Mouse (Mus musculus) CH12.LX (cell line): ENCODE results near the gene Syt15. TPM values are rescaled to one million over a fixed set of nuclear protein-coding genes. Genes with fewer than 3 reads are reported as not detected.

ENCODE experiments used
- DNase-seq: peaks from one replicate; pipeline ENCODE4 v3.0.0-alpha.2; 2013; ENCODE audit errors: extremely low read depth
- H3K27ac ChIP-seq: 2 replicates; pipeline ENCODE4 v1.5.1; 2012; ENCODE audit warnings: low read depth, mild to moderate bottlenecking, control low read depth, moderate library complexity; ENCODE audit not compliant: insufficient read depth
- H3K27me3 ChIP-seq: replicated peaks from 2 replicates; pipeline ENCODE3; 2012; ENCODE audit warnings: inconsistent platforms
- H3K36me3 ChIP-seq, 2 experiments: replicated peaks in 1 of 2; 2 replicates each; pipeline versions ENCODE3 to v1.6.1; 2012; ENCODE audit warnings: inconsistent platforms in 1 of 2, low read length in 1 of 2, mild to moderate bottlenecking in 1 of 2, mixed read lengths in 1 of 2, moderate library complexity in 1 of 2; ENCODE audit not compliant: control insufficient read depth in 1 of 2, insufficient read depth in 1 of 2
- H3K4me1 ChIP-seq, 2 experiments: 2 replicates each; pipeline ENCODE4 v1.6.1; 2012; ENCODE audit warnings: inconsistent platforms in 1 of 2, moderate library complexity in 1 of 2; ENCODE audit not compliant: insufficient read depth in 2 of 2, control insufficient read depth in 1 of 2
- H3K4me2 ChIP-seq: 2 replicates; pipeline ENCODE4 v1.6.1; 2012; ENCODE audit warnings: low read depth, mild to moderate bottlenecking, control low read depth; ENCODE audit not compliant: poor library complexity, insufficient read depth, severe bottlenecking
- H3K4me3 ChIP-seq, 3 experiments: fragments of 150-350 bp in 1 of 3; sonication (generic) in 1 of 3; replicated peaks in 1 of 3; 2 replicates each; pipeline versions ENCODE3 to v1.5.1; 2011 to 2012; ENCODE audit warnings: low read depth in 2 of 3, low read length in 2 of 3, mild to moderate bottlenecking in 2 of 3, moderate library complexity in 2 of 3, control low read depth in 1 of 3, improper control_type of control experiment in 1 of 3, inconsistent platforms in 1 of 3, mixed read lengths in 1 of 3; ENCODE audit not compliant: poor library complexity in 1 of 3
- H3K79me2 ChIP-seq: replicated peaks from 2 replicates; pipeline ENCODE4 v1.6.1; 2012; ENCODE audit warnings: mild to moderate bottlenecking, moderate library complexity; ENCODE audit not compliant: control insufficient read depth, poor library complexity, insufficient read depth, severe bottlenecking; ENCODE audit errors: extremely low read depth
- H3K9ac ChIP-seq: 2 replicates; pipeline ENCODE4 v1.6.1; 2012; ENCODE audit warnings: low read depth, mild to moderate bottlenecking, control low read depth, moderate library complexity; ENCODE audit not compliant: insufficient read depth
- H3K9me3 ChIP-seq: replicated peaks from 2 replicates; pipeline ENCODE3; 2012; ENCODE audit warnings: low read length, inconsistent platforms, mixed read lengths
- BHLHE40 ChIP-seq: IDR thresholded peaks from 2 replicates; pipeline ENCODE4 v1.6.1; 2011; ENCODE audit warnings: mild to moderate bottlenecking, low read depth, low read length, improper control_type of control experiment
- CHD1 ChIP-seq: IDR thresholded peaks from 2 replicates; pipeline ENCODE4 v1.6.1; 2012; ENCODE audit warnings: low read depth, low read length, improper control_type of control experiment, inconsistent platforms
- CHD2 ChIP-seq: IDR thresholded peaks from 2 replicates; pipeline ENCODE4 v1.6.1; 2011; ENCODE audit warnings: low read length, improper control_type of control experiment
- GABPA ChIP-seq: IDR thresholded peaks from 2 replicates; pipeline ENCODE4 v1.6.1; 2012; ENCODE audit warnings: low read depth, low read length, improper control_type of control experiment, inconsistent platforms; ENCODE audit not compliant: insufficient replicate concordance
- HCFC1 ChIP-seq: IDR thresholded peaks from 2 replicates; pipeline ENCODE4 v1.6.1; 2012; ENCODE audit warnings: low read depth, mild to moderate bottlenecking, inconsistent platforms, low read length, improper control_type of control experiment
- IRF4 ChIP-seq: IDR thresholded peaks from 2 replicates; pipeline ENCODE4 v1.6.1; 2014; ENCODE audit warnings: low read depth, mild to moderate bottlenecking, inconsistent platforms, low read length, improper control_type of control experiment
- KAT2A ChIP-seq: IDR thresholded peaks from 2 replicates; pipeline ENCODE4 v1.6.1; 2012; ENCODE audit warnings: low read length, improper control_type of control experiment, inconsistent platforms; ENCODE audit not compliant: insufficient replicate concordance
- MAX ChIP-seq: IDR thresholded peaks from 2 replicates; pipeline ENCODE4 v1.6.1; 2011; ENCODE audit warnings: low read length, improper control_type of control experiment
- MAZ ChIP-seq: IDR thresholded peaks from 2 replicates; pipeline ENCODE4 v1.6.1; 2012; ENCODE audit warnings: low read depth, mild to moderate bottlenecking, inconsistent platforms, low read length, improper control_type of control experiment, moderate library complexity
- MXI1 ChIP-seq: IDR thresholded peaks from 2 replicates; pipeline ENCODE4 v1.6.1; 2011; ENCODE audit warnings: mild to moderate bottlenecking, low read depth, low read length, improper control_type of control experiment
- PAX5 ChIP-seq: IDR thresholded peaks from 2 replicates; pipeline ENCODE4 v1.6.1; 2012; ENCODE audit warnings: low read length, inconsistent platforms, mixed read lengths
- POLR2AphosphoS2 ChIP-seq: IDR thresholded peaks from 2 replicates; pipeline ENCODE4 v1.6.1; 2011; ENCODE audit warnings: low read depth, low read length, improper control_type of control experiment
- TCF12 ChIP-seq: IDR thresholded peaks from 2 replicates; pipeline ENCODE4 v1.6.1; 2014; ENCODE audit warnings: low read depth, mild to moderate bottlenecking, inconsistent platforms, low read length, improper control_type of control experiment
- USF2 ChIP-seq: conservative IDR thresholded peaks from 2 replicates; pipeline ENCODE4 v1.6.1; 2011; ENCODE audit warnings: low read depth, low read length, improper control_type of control experiment
- ZMIZ1 ChIP-seq: IDR thresholded peaks from 2 replicates; pipeline ENCODE4 v1.6.1; 2012; ENCODE audit warnings: low read depth, mild to moderate bottlenecking, inconsistent platforms, low read length, improper control_type of control experiment
- ZNF384 ChIP-seq: IDR thresholded peaks from 2 replicates; pipeline ENCODE4 v1.6.1; 2012; ENCODE audit warnings: low read depth, low read length, improper control_type of control experiment, inconsistent platforms
- dilution Hi-C: fragments of 300-500 bp; cut with MboI; formaldehyde crosslinking; loops from 2 replicates; pipeline ENCODE4 v1.14.3; 2020; ENCODE audit warnings: low sequenced_read_pairs; ENCODE audit not compliant: extremely low pct_unique_long_range_greater_than_20kb, extremely low pct_ligation_motif_present
- in situ Hi-C: fragments of 300-500 bp; cut with MboI; formaldehyde crosslinking; loops from 3 replicates; pipeline ENCODE4 v1.14.3; 2019; ENCODE audit warnings: low sequenced_read_pairs, low pct_ligation_motif_present, low pct_unique_long_range_greater_than_20kb, mixed read lengths
- polyA plus RNA-seq: library from polyadenylated mRNA; unstranded; fragments of >175 nt; gene quantifications from 2 replicates; pipeline ENCODE4 v1.2.1, GENCODE M21; 2012; ENCODE audit warnings: low read depth; ENCODE audit not compliant: insufficient read length
- total RNA-seq, 2 experiments: library from RNA; depleted of rRNA; stranded (reverse); fragments of 300-350 nt in 1 of 2; fragments of >200 nt in 1 of 2; gene quantifications; 2 replicates each; pipeline ENCODE4 v1.2.3; 2012 to 2014

Syt15 gene
- not detected in 2 replicates for total RNA-seq (2012; rRNA removed)
- total RNA-seq (2014; rRNA removed), result not detected in 2 replicates
- polyA plus RNA-seq, result 0.10 TPM in 1 of 2 replicates, not detected in the other

DNA sequence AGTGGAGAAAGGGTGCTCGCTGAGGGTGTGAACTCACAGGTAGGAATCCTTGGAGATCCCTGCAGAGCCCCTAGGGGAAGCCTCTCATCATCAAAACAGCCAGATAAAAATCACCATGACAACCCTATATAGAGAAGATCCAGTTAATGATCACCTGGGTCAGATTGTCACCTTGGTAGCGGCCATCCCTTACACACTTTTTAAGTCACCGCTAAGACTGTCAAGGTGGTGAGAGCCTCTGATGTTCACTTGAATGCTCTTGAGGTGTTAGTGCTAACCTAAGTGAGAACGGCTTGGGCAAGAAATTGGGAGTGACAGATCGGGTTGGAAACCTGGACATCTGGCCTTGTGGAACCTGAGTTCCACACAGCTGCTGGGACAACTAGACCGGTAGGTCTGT lies at the start of gene Syt15:
TSS of gene Syt15 (plus strand) at position 301 of the 400 bp plus-strand sequence.
- Histone ChIP-seq H3K27me3 (no peaks in the 10 kb centered on the region), H3K4me3 (no peak within 1 kb of the TSS), H3K4me1 (0 out of 4 replicates have a peak, but pooled peaks cover 0 to 3% of the 10 kb centered on the region in 2 experiments), H3K4me2 (no peak within 1 kb of the TSS), H3K9me3 (no peaks in the 10 kb centered on the region), H3K79me2 (no peaks in the 10 kb centered on the region), H3K27ac (no peak within 1 kb of the TSS), H3K36me3 (no peaks in the 10 kb centered on the region), H3K9ac (no peak within 1 kb of the TSS)
- in situ Hi-C loops, result no loop called here
- no peak for TF ChIP-seq ZNF384
- TF ChIP-seq MXI1, result no peak
- no peak for TF ChIP-seq IRF4
- TF ChIP-seq MAZ, result no peak
- TF ChIP-seq CHD1, result no peak
- no peak for TF ChIP-seq CHD2
- dilution Hi-C loops, result no loop called here
- no peak for DNase-seq

DNA sequence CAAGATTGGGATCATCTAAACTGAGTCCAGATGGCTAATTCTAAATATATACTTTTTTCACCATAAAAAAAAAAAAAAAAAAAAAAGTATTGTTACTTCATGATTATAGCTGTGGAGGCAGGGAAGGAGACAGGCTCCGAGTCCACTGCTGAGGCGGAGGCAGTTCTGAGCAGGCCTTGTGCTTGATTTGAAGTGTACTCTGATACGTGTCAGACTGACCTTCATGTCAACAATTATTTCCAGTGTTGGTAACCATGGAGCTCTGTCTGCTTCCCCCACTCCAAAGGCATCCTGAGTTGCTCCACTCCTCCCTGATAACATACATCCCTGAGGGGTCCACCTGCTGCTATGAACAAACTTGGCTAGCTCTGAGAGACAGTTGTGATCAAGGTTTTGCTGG lies 48.3 kb upstream of the Syt15 start:
- Histone ChIP-seq H3K4me1 (0 out of 4 replicates have a peak, but pooled peaks cover 0 to 3% of the 10 kb centered on the region in 2 experiments), H3K36me3 (no peaks in the 10 kb centered on the region), H3K4me3 (no peak overlapping the region), H3K4me2 (no peak overlapping the region), H3K9ac (no peak overlapping the region), H3K27ac (no peak overlapping the region), H3K9me3 (no peaks in the 10 kb centered on the region), H3K27me3 (no peaks in the 10 kb centered on the region), H3K79me2 (no peaks in the 10 kb centered on the region)
- in situ Hi-C loops, result no loop called here
- TF ChIP-seq BHLHE40, result no peak
- no peak for TF ChIP-seq MAX
- no peak for TF ChIP-seq GABPA
- TF ChIP-seq HCFC1, result no peak
- no peak for TF ChIP-seq USF2
- TF ChIP-seq TCF12, result no peak
- TF ChIP-seq ZMIZ1, result no peak
- dilution Hi-C loops, result no loop called here
- no peak for DNase-seq

DNA sequence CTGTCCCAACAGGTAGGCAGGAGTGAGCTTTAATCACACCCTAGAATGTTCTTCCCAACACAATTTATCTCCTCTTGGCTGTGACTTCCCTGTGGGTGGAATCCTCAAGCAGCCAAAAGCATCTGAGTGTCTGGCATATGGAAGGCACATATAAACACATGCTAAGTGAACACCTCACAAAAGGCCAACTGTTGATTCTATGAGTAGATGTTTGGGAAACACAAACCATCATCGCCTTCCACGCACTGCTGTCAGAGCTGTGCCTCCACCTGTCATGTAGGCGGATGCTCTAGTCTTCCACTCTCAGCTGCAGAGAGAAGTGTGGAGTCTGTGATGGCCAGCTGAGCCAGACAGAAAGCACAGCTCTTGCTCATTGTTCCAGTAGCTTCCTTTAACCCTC lies 40.0 kb upstream of the Syt15 start:
- Histone ChIP-seq H3K4me1 (0 out of 4 replicates have a peak, but pooled peaks cover 0 to 2% of the 10 kb centered on the region in 2 experiments), H3K36me3 (no peaks in the 10 kb centered on the region), H3K9ac (no peak overlapping the region), H3K4me3 (no peak overlapping the region), H3K27ac (no peak overlapping the region), H3K4me2 (no peak overlapping the region), H3K27me3 (no peaks in the 10 kb centered on the region), H3K79me2 (no peaks in the 10 kb centered on the region), H3K9me3 (peaks cover 7% of the 10 kb centered on the region)
- no peak for DNase-seq
- dilution Hi-C loops, result no loop called here
- TF ChIP-seq ZMIZ1 (no peak), KAT2A (no peak), POLR2AphosphoS2 (no peak), PAX5 (no peak)
- in situ Hi-C loops, result no loop called here
